Comparison of ENCODE assay signal across 14 mouse cellular contexts in the genomic region with DNA sequence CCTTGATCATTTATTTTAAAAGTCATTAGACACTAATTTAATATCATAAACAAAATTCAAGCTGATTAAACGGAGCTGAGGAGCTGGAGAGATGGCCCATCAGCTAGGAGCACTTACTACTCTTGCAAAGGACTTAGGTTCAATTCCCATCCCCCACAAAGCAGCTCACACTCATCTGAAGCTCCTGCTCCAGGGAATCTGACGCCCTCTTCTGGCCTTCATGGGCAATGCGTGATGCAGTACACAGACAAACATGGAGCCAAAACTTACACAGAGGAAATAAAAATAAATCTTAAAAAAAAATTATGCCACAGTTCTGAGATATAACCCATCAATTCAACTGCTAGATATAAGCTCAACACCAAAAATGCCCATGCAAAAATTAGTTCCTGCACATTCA. TPM values are rescaled to one million over a fixed set of nuclear protein-coding genes. Genes with fewer than 3 reads are reported as not detected.
DNase-seq lines count a peak whose midpoint lies in the region; ATAC-seq and TF ChIP-seq lines count a peak whose summit lies in the region.
"Had no signal": no experiment of that assay in that cellular context is flagged by ENCODE, and none has a peak within 500 bp of the region (broad histone marks: within the 10 kb centered on the region; RNA-seq: fewer than 3 reads in every experiment).

No protein-coding gene starts in this region.

- H3K4me3 ChIP-seq in heart, adult 2 months: no peak overlapping the region
- no peak overlapping the region for H3K4me3 ChIP-seq in heart, embryonic 11.5 days (ENCODE audit: low read depth, low read length)
- no peak overlapping the region for H3K4me3 ChIP-seq in midbrain, postnatal 0 days (ENCODE audit: low read depth, low read length)
- H3K4me3 ChIP-seq in midbrain, embryonic 15.5 days: no peak overlapping the region
- H3K4me3 ChIP-seq: heart, embryonic 15.5 days; lung, embryonic 15.5 days had no signal

- H3K27ac ChIP-seq in heart, adult 2 months: no peak overlapping the region
- no peak overlapping the region for H3K27ac ChIP-seq in heart, embryonic 11.5 days (ENCODE audit: low read depth, low read length)
- H3K27ac ChIP-seq in midbrain, postnatal 0 days (ENCODE audit: low read depth, low read length): no peak overlapping the region
- no peak overlapping the region for H3K27ac ChIP-seq in midbrain, embryonic 15.5 days
- H3K27ac ChIP-seq: heart, embryonic 15.5 days; lung, embryonic 15.5 days had no signal

- H3K79me2 ChIP-seq in heart, adult 2 months (replicated peaks; ENCODE audit: control insufficient read depth, insufficient read depth, low read length): no peaks in the 10 kb centered on the region

- peak; percentile 37; the same call in 1 of the 2 replicates for TF ChIP-seq CTCF in heart, adult 2 months (IDR thresholded peaks at IDR 0.05)
- peak; percentile 39; the same call in 1 of the 2 replicates for TF ChIP-seq CTCF in midbrain, postnatal 0 days (IDR thresholded peaks at IDR 0.05)

- 48% methylated on average over 3 of the region's 3 CpGs for WGBS in heart, adult 2 months
- WGBS in heart, embryonic 11.5 days (ENCODE audit: insufficient replicate concordance): 33% methylated on average over 3 of the region's 3 CpGs
- WGBS in midbrain, postnatal 0 days: 30% methylated on average over 3 of the region's 3 CpGs
- 29% methylated on average over 3 of the region's 3 CpGs for WGBS in midbrain, embryonic 15.5 days

- TF ChIP-seq EP300 in heart, adult 2 months (IDR thresholded peaks at IDR 0.05; ENCODE audit: insufficient read depth, low read depth, low read length): no peak

- H3K9me3 ChIP-seq in heart, embryonic 11.5 days (replicated peaks; ENCODE audit: control insufficient read depth, low read length): no peaks in the 10 kb centered on the region
- H3K9me3 ChIP-seq in midbrain, postnatal 0 days (ENCODE audit: low read length): no peaks in the 10 kb centered on the region
- no peaks in the 10 kb centered on the region for H3K9me3 ChIP-seq in midbrain, embryonic 15.5 days
- H3K9me3 ChIP-seq: heart, embryonic 15.5 days; lung, embryonic 15.5 days had no signal

- H3K27me3 ChIP-seq in heart, adult 2 months (ENCODE audit: control insufficient read depth, insufficient read depth, low read length): no peaks in the 10 kb centered on the region
- H3K27me3 ChIP-seq in heart, embryonic 11.5 days (ENCODE audit: control insufficient read depth, insufficient read depth, low read length): no peaks in the 10 kb centered on the region
- no peaks in the 10 kb centered on the region for H3K27me3 ChIP-seq in midbrain, postnatal 0 days (ENCODE audit: insufficient read depth, low read length)
- no peaks in the 10 kb centered on the region for H3K27me3 ChIP-seq in midbrain, embryonic 15.5 days (replicated peaks)
- H3K27me3 ChIP-seq: heart, embryonic 15.5 days; lung, embryonic 15.5 days had no signal

- intact Hi-C loops in heart, adult 2 months (cut with DNase I): no loop called here

- no peak overlapping the region for H3K4me2 ChIP-seq in heart, embryonic 11.5 days
- H3K4me2 ChIP-seq in midbrain, postnatal 0 days (ENCODE audit: low read depth, low read length, poor library complexity, severe bottlenecking): no peak overlapping the region
- no peak overlapping the region for H3K4me2 ChIP-seq in midbrain, embryonic 15.5 days
- H3K4me2 ChIP-seq: heart, embryonic 15.5 days; lung, embryonic 15.5 days had no signal

- no peak for TF ChIP-seq POLR2A in heart, adult 2 months (IDR thresholded peaks at IDR 0.05; ENCODE audit: insufficient read depth, low read depth, low read length)

- no peak for ATAC-seq in heart, embryonic 11.5 days (replicated peaks; ENCODE audit: insufficient number of reproducible peaks, low FRiP score, low TSS enrichment)
- ATAC-seq in midbrain, postnatal 0 days (ENCODE audit: low FRiP score): no peak
- ATAC-seq in midbrain, embryonic 15.5 days (replicated peaks): no peak

- no peak for DNase-seq in heart, adult 2 months
- no peak for DNase-seq in midbrain, postnatal 0 days (ENCODE audit: low spot score)
- DNase-seq in brain, adult 2 months (ENCODE audit: low read depth, low spot score): peak; percentile 63
- no peak for DNase-seq in spleen, postnatal 4 days (ENCODE audit: low spot score in 2 of 2)
- DNase-seq in thymus, adult 18-20 months: no peak
- DNase-seq in right cerebral cortex, postnatal 25 days: no peak
- DNase-seq: adrenal gland, postnatal 36 days; cerebellum, postnatal 14 days; kidney, adult 11 months had no signal

- no peak overlapping the region for H3K9ac ChIP-seq in heart, adult 2 months (ENCODE audit: low read depth, low read length)
- H3K9ac ChIP-seq in heart, embryonic 11.5 days (ENCODE audit: low read depth, low read length): no peak overlapping the region
- H3K9ac ChIP-seq in midbrain, postnatal 0 days (replicated peaks; ENCODE audit: low read length, poor library complexity, severe bottlenecking): no peak overlapping the region
- H3K9ac ChIP-seq in midbrain, embryonic 15.5 days: no peak overlapping the region
- H3K9ac ChIP-seq: heart, embryonic 15.5 days; lung, embryonic 15.5 days had no signal

- H3K36me3 ChIP-seq in heart, adult 2 months (ENCODE audit: control insufficient read depth, insufficient read depth, low read length): no peaks in the 10 kb centered on the region
- no peaks in the 10 kb centered on the region for H3K36me3 ChIP-seq in heart, embryonic 11.5 days (ENCODE audit: control insufficient read depth, insufficient read depth, low read length)
- H3K36me3 ChIP-seq in midbrain, postnatal 0 days (ENCODE audit: insufficient read depth, low read length): peaks cover 11% of the 10 kb centered on the region
- 0 out of 2 replicates have a peak, but pooled peaks cover 6% of the 10 kb centered on the region for H3K36me3 ChIP-seq in midbrain, embryonic 15.5 days (replicated peaks)

- H3K4me1 ChIP-seq in heart, adult 2 months (ENCODE audit: control insufficient read depth, insufficient read depth, low read length): no peaks in the 10 kb centered on the region
- H3K4me1 ChIP-seq in heart, embryonic 11.5 days (ENCODE audit: control insufficient read depth, insufficient read depth, low read length): peaks cover 3% of the 10 kb centered on the region
- H3K4me1 ChIP-seq in midbrain, postnatal 0 days (ENCODE audit: insufficient read depth, low read length): no peaks in the 10 kb centered on the region
- no peaks in the 10 kb centered on the region for H3K4me1 ChIP-seq in midbrain, embryonic 15.5 days
- H3K4me1 ChIP-seq: lung, embryonic 15.5 days had no signal

RNA-seq across cellular contexts. Expression of a gene that starts 11.8 kb away (rescaled TPM):
- total RNA-seq in heart, adult 2 months (2021): 10 to 100 TPM; 14.8 to 17.9 TPM
- 10.6 and 11.8 TPM in 2 replicates for polyA plus RNA-seq in heart, adult 2 months (2012; rRNA removed)
- 3.8 and 5.3 TPM in 2 replicates for polyA plus RNA-seq in heart, embryonic 11.5 days (2014; fragmentation: Nextera tagmentation; extraction: Ambion mirVana)
- 8.1 and 14.3 TPM in 2 replicates for total RNA-seq in midbrain, postnatal 0 days (2014; rRNA removed)
- 9.2 and 10.4 TPM in 2 replicates for polyA plus RNA-seq in midbrain, postnatal 0 days (2015; fragmentation: Nextera tagmentation; extraction: Ambion mirVana)
- 7.2 and 8.7 TPM in 2 replicates for polyA plus RNA-seq in midbrain, embryonic 15.5 days (2015; fragmentation: Nextera tagmentation; extraction: Ambion mirVana)

RNA-seq across cellular contexts. Expression of a gene that starts 15.5 kb away (rescaled TPM):
- total RNA-seq in heart, adult 2 months (2021): 100 to 1,000 TPM; 667 to 894 TPM
- 315 and 368 TPM in 2 replicates for polyA plus RNA-seq in heart, adult 2 months (2012; rRNA removed)
- polyA plus RNA-seq in heart, embryonic 11.5 days (2014; fragmentation: Nextera tagmentation; extraction: Ambion mirVana): 39.3 and 41.1 TPM in 2 replicates
- 2.1 and 4.0 TPM in 2 replicates for total RNA-seq in midbrain, postnatal 0 days (2014; rRNA removed)
- polyA plus RNA-seq in midbrain, postnatal 0 days (2015; fragmentation: Nextera tagmentation; extraction: Ambion mirVana): 0.38 and 0.39 TPM in 2 replicates
- 0.28 and 0.38 TPM in 2 replicates for polyA plus RNA-seq in midbrain, embryonic 15.5 days (2015; fragmentation: Nextera tagmentation; extraction: Ambion mirVana)

RNA-seq across cellular contexts. Expression of a gene that starts 31.3 kb away (rescaled TPM):
- under 1 TPM; 0.45 to 0.57 TPM for total RNA-seq in heart, adult 2 months (2021)
- polyA plus RNA-seq in heart, adult 2 months (2012; rRNA removed): 0.72 and 0.73 TPM in 2 replicates
- 0.11 TPM in 1 of 2 replicates, not detected in the other for polyA plus RNA-seq in heart, embryonic 11.5 days (2014; fragmentation: Nextera tagmentation; extraction: Ambion mirVana)
- total RNA-seq in midbrain, postnatal 0 days (2014; rRNA removed): 0.38 and 0.99 TPM in 2 replicates
- polyA plus RNA-seq in midbrain, postnatal 0 days (2015; fragmentation: Nextera tagmentation; extraction: Ambion mirVana): 0.27 and 0.44 TPM in 2 replicates
- polyA plus RNA-seq in midbrain, embryonic 15.5 days (2015; fragmentation: Nextera tagmentation; extraction: Ambion mirVana): 0.13 and 0.28 TPM in 2 replicates
- total RNA-seq: monocyte, adult 5-6 weeks had no signal

RNA-seq across cellular contexts. Expression of a gene that starts 40.3 kb away (rescaled TPM):
- 100 to 1,000 TPM in 1 of 2 experiments, 10 to 100 TPM in 1; 97.5 to 113 TPM for total RNA-seq in heart, adult 2 months (2021)
- polyA plus RNA-seq in heart, adult 2 months (2012; rRNA removed): 120 and 127 TPM in 2 replicates
- polyA plus RNA-seq in heart, embryonic 11.5 days (2014; fragmentation: Nextera tagmentation; extraction: Ambion mirVana): 121 and 125 TPM in 2 replicates
- total RNA-seq in midbrain, postnatal 0 days (2014; rRNA removed): 125 and 141 TPM in 2 replicates
- 289 and 314 TPM in 2 replicates for polyA plus RNA-seq in midbrain, postnatal 0 days (2015; fragmentation: Nextera tagmentation; extraction: Ambion mirVana)
- polyA plus RNA-seq in midbrain, embryonic 15.5 days (2015; fragmentation: Nextera tagmentation; extraction: Ambion mirVana): 232 and 257 TPM in 2 replicates

RNA-seq across cellular contexts. Expression of a gene that starts 50.6 kb away (rescaled TPM):
- 100 to 1,000 TPM; 113 to 117 TPM for total RNA-seq in heart, adult 2 months (2021)
- 78.1 and 110 TPM in 2 replicates for polyA plus RNA-seq in heart, adult 2 months (2012; rRNA removed)
- 98.5 and 102 TPM in 2 replicates for polyA plus RNA-seq in heart, embryonic 11.5 days (2014; fragmentation: Nextera tagmentation; extraction: Ambion mirVana)
- total RNA-seq in midbrain, postnatal 0 days (2014; rRNA removed): 65.0 and 80.6 TPM in 2 replicates
- polyA plus RNA-seq in midbrain, postnatal 0 days (2015; fragmentation: Nextera tagmentation; extraction: Ambion mirVana): 104 and 112 TPM in 2 replicates
- polyA plus RNA-seq in midbrain, embryonic 15.5 days (2015; fragmentation: Nextera tagmentation; extraction: Ambion mirVana): 89.8 and 93.2 TPM in 2 replicates

Comparison
In these comparisons a context has a peak if more than half of its experiments do, and no peak if none do; other contexts are left out.
1. RNA of a gene that starts 15.5 kb away (polyA plus RNA-seq): 315 to 368 TPM in heart, adult 2 months and 39.3 to 41.1 TPM in heart, embryonic 11.5 days; 0.38 to 0.39 TPM in midbrain, postnatal 0 days and 0.28 to 0.38 TPM in midbrain, embryonic 15.5 days; every median in the first group is over 10 times any median in the second.